Mouse (Mus musculus) heart, adult 8-10 months (tissue): ENCODE measurements around the gene Sp3. TPM values are rescaled to one million over a fixed set of nuclear protein-coding genes. Genes with fewer than 3 reads are reported as not detected.
A peak's percentile ranks its signal among the peaks of the same experiment; 100 is the strongest.
"Not testable (repeated sequence)": the region's sequence is repeated elsewhere in the genome, so short reads cannot be mapped to it uniquely, and the experiment has no call there.

Experiments
- DNase-seq: peaks from one replicate; pipeline ENCODE4 v3.0.0; 2022; ENCODE audit warnings: low spot score
- total RNA-seq, 4 experiments: library from RNA; stranded (reverse); gene quantifications; 2 replicates each; pipeline ENCODE4 v1.2.4; 2022

The Sp3 gene
- total RNA-seq: 10 to 100 TPM; 31.0 to 34.0 (median 32.0) TPM

GRCm38 (mm10) chr2:72980337-72981074, at the start of gene Sp3:
Sp3 (minus strand) TSS chr2:72980446.
- peak; percentile 96 for DNase-seq

GRCm38 (mm10) chr2:73029846-73030245, 49.6 kb upstream of the Sp3 start:
- DNase-seq: no peak

- DNase-seq: no peak
Observed at GRCm38 (mm10) chr2:73028019-73028418, 47.8 kb upstream of the Sp3 start.

DNA sequence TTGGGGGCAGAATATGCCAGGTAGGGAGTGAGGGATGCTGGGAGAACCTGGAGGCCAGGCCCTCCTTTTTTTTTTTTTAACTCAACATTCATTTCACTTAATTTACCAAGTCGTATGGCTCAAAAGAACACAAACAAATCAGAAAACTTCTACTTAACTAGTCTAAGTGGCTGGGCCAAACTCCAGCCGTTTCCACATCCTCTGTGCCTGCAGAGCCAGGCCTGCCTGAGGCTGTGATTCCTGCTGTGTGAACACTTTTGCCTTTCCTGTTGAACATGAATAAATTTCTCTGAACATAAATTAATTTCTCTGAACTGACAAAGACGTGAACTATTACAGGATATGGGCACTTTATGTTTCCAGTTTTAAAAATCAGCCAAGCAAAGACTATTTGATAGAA, 46.9 kb upstream of the Sp3 start:
- DNase-seq: no peak

- no peak for DNase-seq
Observed at GRCm38 (mm10) chr2:73023803-73024202, 43.6 kb upstream of the Sp3 start.

- DNase-seq: no peak
Observed at GRCm38 (mm10) chr2:73021046-73021445, 40.8 kb upstream of the Sp3 start.

DNA sequence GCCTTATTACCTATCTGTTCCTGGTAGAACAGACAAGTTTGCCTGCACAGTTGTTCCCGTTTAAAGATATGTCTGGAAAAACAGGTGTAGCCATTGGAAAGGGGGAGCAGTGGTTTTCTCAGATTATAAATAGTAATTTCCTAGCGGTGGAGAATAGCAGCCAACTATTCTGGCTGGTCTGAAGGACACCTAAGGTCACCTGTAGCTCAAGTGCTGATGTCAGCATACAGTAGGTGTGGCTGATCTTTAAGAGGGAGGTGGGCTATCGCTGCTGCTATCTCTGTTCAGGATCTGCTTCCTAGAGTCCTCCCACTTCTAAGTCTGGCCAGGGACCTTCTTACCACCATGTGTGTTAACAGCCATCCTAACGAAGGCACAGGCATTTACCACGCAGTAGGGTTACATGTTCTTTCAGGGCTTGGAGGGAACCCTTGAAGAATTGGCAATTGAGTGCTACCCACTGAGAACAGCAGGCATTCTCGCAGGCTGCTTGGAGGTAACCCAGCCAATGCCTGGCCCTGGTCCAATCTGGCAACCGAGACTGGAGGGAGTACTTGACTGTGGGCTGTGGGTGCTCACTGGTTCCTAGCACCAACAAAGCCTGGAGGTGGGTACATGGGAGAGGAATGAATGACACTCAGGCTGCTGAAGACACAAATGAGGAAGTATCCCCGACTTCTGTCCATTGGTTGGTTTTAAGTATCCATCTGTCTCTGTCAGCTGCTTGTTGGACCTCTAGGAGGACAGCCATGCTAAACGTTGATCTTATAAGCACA, 39.3 kb upstream of the Sp3 start:
- no peak for DNase-seq

DNA sequence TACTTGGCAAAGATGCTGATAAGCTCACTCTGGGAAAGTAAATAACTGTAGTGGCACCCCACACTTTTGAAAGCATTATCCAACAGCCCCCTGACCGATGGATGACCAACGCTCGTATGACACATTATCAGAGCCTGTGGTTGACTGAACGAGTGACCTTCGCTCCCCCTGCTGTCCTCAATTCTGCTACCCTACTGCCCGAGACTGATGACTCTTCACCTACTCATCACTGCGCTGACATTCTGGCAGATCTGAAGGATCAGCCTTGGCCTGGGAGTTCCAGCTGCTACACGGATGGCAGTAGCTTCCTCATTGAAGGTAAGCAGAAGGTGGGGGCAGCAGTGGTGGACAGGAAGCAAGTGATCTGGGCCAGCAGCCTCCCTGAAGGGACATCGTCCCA, 33.8 kb upstream of the Sp3 start:
- not testable (repeated sequence) for DNase-seq

DNA sequence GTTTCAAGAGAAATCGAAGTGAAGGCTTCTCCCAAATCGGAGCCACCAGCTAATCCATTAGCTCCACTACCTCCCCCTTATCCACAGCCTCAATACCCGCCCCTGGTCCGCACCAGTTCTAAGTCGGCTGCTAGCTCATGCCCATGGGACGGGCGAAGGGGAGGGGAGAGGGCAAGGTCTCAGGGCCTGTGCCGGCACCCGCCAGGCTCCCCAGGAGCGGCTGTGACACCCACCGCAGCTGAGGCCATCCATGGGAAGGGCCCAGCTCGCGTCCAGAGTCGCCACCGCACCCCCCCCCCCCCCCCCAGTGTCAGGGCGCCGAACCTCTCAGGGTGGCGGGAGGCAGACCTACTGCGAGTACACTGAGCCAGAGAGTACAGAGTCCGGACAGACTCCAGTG, 32.4 kb upstream of the Sp3 start:
- DNase-seq: no peak

- DNase-seq: no peak
Observed at GRCm38 (mm10) chr2:73007472-73007871, 27.2 kb upstream of the Sp3 start.

GRCm38 (mm10) chr2:73005611-73006515, 25.6 kb upstream of the Sp3 start:
- DNase-seq: no peak

- DNase-seq: peak; percentile 88
Observed at GRCm38 (mm10) chr2:73003751-73004717, 23.8 kb upstream of the Sp3 start.

- DNase-seq: peak; percentile 70
Observed at GRCm38 (mm10) chr2:73003049-73003448, 22.8 kb upstream of the Sp3 start.

GRCm38 (mm10) chr2:73002451-73002850, 22.2 kb upstream of the Sp3 start:
- no peak for DNase-seq

- DNase-seq: no peak
Observed at GRCm38 (mm10) chr2:73001994-73002393, 21.7 kb upstream of the Sp3 start.

- peak; percentile 33 for DNase-seq
Observed at GRCm38 (mm10) chr2:73000194-73000593, 19.9 kb upstream of the Sp3 start.

- DNase-seq: no peak
Observed at GRCm38 (mm10) chr2:72997586-72997985, 17.3 kb upstream of the Sp3 start.

DNA sequence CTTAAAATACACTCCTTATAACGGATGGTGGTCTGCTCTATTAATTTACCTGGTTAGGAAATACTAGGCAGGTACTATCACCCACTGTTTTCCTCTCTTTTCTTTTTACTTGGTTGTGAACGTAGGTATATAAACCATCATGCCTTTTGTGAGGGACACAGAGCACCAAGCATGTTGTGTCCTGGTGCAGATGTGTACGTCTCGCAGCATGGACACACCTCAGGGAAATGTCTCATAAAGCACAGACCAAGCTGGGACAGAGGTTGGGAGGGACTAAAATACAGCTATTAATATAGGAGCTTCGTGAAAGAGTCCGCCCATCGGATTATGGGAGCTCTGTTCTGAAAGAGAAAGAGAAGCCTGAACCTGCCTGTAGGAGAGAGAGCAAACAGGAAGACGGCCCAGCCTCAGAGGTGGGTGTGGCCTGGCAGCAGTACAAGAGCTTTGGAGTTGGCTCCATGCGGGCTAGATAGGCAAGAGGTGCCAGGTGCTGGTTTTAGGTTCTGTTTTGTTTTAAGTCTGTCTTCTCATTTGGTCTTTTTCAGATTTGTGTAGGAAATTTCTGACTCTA, 16.6 kb upstream of the Sp3 start:
- peak; percentile 63 for DNase-seq

GRCm38 (mm10) chr2:72995346-72996097, 15.3 kb upstream of the Sp3 start:
- DNase-seq: peak; percentile 58

- no peak for DNase-seq
Observed at GRCm38 (mm10) chr2:72994165-72994564, 13.9 kb upstream of the Sp3 start.
